ENCODE assay signal across 8 mouse cellular contexts in the genomic region with DNA sequence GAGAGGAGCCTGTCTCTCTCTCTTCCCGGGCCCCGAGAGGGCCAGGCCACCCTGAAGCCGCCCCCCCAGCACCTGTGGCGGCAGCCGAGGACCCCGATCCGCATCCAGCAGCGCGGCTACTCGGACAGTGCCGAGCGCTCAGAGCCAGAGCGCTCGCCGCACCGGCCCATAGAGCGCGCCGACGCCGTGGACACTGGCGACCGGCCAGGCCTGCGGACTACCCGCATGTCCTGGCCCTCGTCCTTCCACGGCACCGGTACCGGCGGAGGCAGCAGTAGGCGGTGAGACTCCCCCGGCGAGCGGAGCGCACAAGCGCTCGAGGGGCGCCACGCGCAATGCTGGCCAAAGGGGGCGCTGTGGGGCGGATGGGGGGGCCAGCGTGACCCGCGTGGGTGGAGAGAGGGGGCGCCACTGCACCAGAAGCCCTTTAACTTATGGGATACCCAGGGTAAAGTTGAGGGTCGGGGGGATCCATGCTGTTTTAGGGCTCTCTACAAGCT. TPM values are rescaled to one million over a fixed set of nuclear protein-coding genes. Genes with fewer than 3 reads are reported as not detected.
DNase-seq lines count a peak whose midpoint lies in the region; ATAC-seq and TF ChIP-seq lines count a peak whose summit lies in the region.

No protein-coding gene starts in this region.

- no peaks in the 10 kb centered on the region for H3K36me3 ChIP-seq in embryonic facial prominence, embryonic 12.5 days
- H3K36me3 ChIP-seq in hindbrain, embryonic 11.5 days (ENCODE audit: control insufficient read depth, insufficient read depth, low read length) = no peaks in the 10 kb centered on the region
- H3K36me3 ChIP-seq in limb, embryonic 11.5 days (ENCODE audit: control insufficient read depth, insufficient read depth, low read length) = no peaks in the 10 kb centered on the region
- H3K36me3 ChIP-seq in myocyte (ENCODE audit: control insufficient read depth, insufficient read depth) = no peaks in the 10 kb centered on the region

- peak overlapping the region; percentile 41 for H3K9ac ChIP-seq in embryonic facial prominence, embryonic 12.5 days
- H3K9ac ChIP-seq in hindbrain, embryonic 11.5 days (ENCODE audit: low read depth, low read length) = peak overlapping the region; percentile 37; the same call in 1 of the 2 replicates
- peak overlapping the region; percentile 40 for H3K9ac ChIP-seq in limb, embryonic 11.5 days (ENCODE audit: low read length)

- no peak for TF ChIP-seq POLR2A in cerebellum, adult 2 months (IDR thresholded peaks at IDR 0.05; ENCODE audit: borderline replicate concordance, insufficient read depth, low read length)
- TF ChIP-seq POLR2A in myocyte (IDR thresholded peaks at IDR 0.05; ENCODE audit: insufficient read length, low read depth) = no peak

- peak overlapping the region; percentile 93 for H3K4me2 ChIP-seq in embryonic facial prominence, embryonic 12.5 days (replicated peaks)
- H3K4me2 ChIP-seq in hindbrain, embryonic 11.5 days (replicated peaks; ENCODE audit: low read depth, low read length) = peak overlapping the region; percentile 64
- peak overlapping the region; percentile 87 for H3K4me2 ChIP-seq in limb, embryonic 11.5 days (ENCODE audit: low read depth, severe bottlenecking)
- peak overlapping the region; percentile 95 for H3K4me2 ChIP-seq in myocyte (ENCODE audit: low read depth)

- no peak overlapping the region for H3K27ac ChIP-seq in cerebellum, adult 2 months (ENCODE audit: insufficient read depth, low read length)
- no peak overlapping the region for H3K27ac ChIP-seq in embryonic facial prominence, embryonic 12.5 days
- no peak overlapping the region for H3K27ac ChIP-seq in hindbrain, embryonic 11.5 days (ENCODE audit: low read depth, low read length)
- H3K27ac ChIP-seq in limb, embryonic 11.5 days (replicated peaks; ENCODE audit: low read depth, low read length) = no peak overlapping the region

- peaks cover 10% of the 10 kb centered on the region; the same call in 1 of the 2 replicates for H3K4me1 ChIP-seq in cerebellum, adult 2 months (ENCODE audit: control insufficient read depth, insufficient read depth, low read length)
- H3K4me1 ChIP-seq in embryonic facial prominence, embryonic 12.5 days = peaks cover 48% of the 10 kb centered on the region
- H3K4me1 ChIP-seq in hindbrain, embryonic 11.5 days (replicated peaks; ENCODE audit: control insufficient read depth, insufficient read depth, low read length) = peaks cover 17% of the 10 kb centered on the region; the same call in 1 of the 2 replicates
- H3K4me1 ChIP-seq in limb, embryonic 11.5 days (ENCODE audit: control insufficient read depth, insufficient read depth, low read length) = peaks cover 39% of the 10 kb centered on the region

- TF ChIP-seq CTCF in cerebellum, adult 2 months (IDR thresholded peaks at IDR 0.05; ENCODE audit: borderline replicate concordance, insufficient read depth, low read depth, low read length) = peak; percentile 17; the same call in 1 of the 2 replicates

- H3K4me3 ChIP-seq in cerebellum, adult 2 months (replicated peaks; ENCODE audit: insufficient read depth, low read depth, low read length) = peak overlapping the region; percentile 43
- peak overlapping the region; percentile 45 for H3K4me3 ChIP-seq in embryonic facial prominence, embryonic 12.5 days
- peak overlapping the region; percentile 41 for H3K4me3 ChIP-seq in hindbrain, embryonic 11.5 days (ENCODE audit: low read depth, low read length)
- peak overlapping the region; percentile 42 for H3K4me3 ChIP-seq in limb, embryonic 11.5 days (ENCODE audit: low read depth, low read length)
- peak overlapping the region; percentile 34 for H3K4me3 ChIP-seq in myocyte

- WGBS in cerebellum, adult 2 months = 2% methylated on average over 46 of the region's 47 CpGs
- WGBS in embryonic facial prominence, embryonic 12.5 days = 2% methylated on average over 46 of the region's 47 CpGs
- WGBS in hindbrain, embryonic 11.5 days = under 1% methylated on average over 45 of the region's 47 CpGs
- under 1% methylated on average over 45 of the region's 47 CpGs for WGBS in limb, embryonic 11.5 days

- no peaks in the 10 kb centered on the region; the same call in 1 of the 2 replicates for H3K27me3 ChIP-seq in cerebellum, adult 2 months (ENCODE audit: control insufficient read depth, insufficient read depth, low read length)
- peaks cover 57% of the 10 kb centered on the region for H3K27me3 ChIP-seq in embryonic facial prominence, embryonic 12.5 days
- H3K27me3 ChIP-seq in hindbrain, embryonic 11.5 days (ENCODE audit: control insufficient read depth, insufficient read depth, low read length) = peaks cover 52% of the 10 kb centered on the region
- peaks cover 46% of the 10 kb centered on the region for H3K27me3 ChIP-seq in limb, embryonic 11.5 days (ENCODE audit: control insufficient read depth, insufficient read depth, low read length)
- no peaks in the 10 kb centered on the region for H3K27me3 ChIP-seq in myocyte (ENCODE audit: control insufficient read depth, insufficient read depth, insufficient read length)

- no peaks in the 10 kb centered on the region for H3K9me3 ChIP-seq in embryonic facial prominence, embryonic 12.5 days
- H3K9me3 ChIP-seq in hindbrain, embryonic 11.5 days (ENCODE audit: control insufficient read depth, low read length) = no peaks in the 10 kb centered on the region
- H3K9me3 ChIP-seq in limb, embryonic 11.5 days (ENCODE audit: control insufficient read depth, low read length) = no peaks in the 10 kb centered on the region; the same call in 1 of the 2 replicates

- no peaks in the 10 kb centered on the region for H3K79me2 ChIP-seq in myocyte (ENCODE audit: control insufficient read depth, insufficient read depth)

- H3ac ChIP-seq in myocyte (ENCODE audit: control insufficient read depth, insufficient read length) = peak overlapping the region; percentile 83

- no peak for DNase-seq in cerebellum, adult 2 months
- no peak for DNase-seq in cerebellum, adult 8-10 months
- peak; percentile 34 for DNase-seq in 3T3-L1 (ENCODE audit: low read depth, low spot score)
- peak; percentile 66 for DNase-seq in hindbrain, embryonic 11.5 days (ENCODE audit: low spot score)
- peak; percentile 71 for DNase-seq in limb, embryonic 11.5 days (ENCODE audit: low spot score)
- peak; percentile 58 for DNase-seq in thymus, postnatal 25 days

- ATAC-seq in embryonic facial prominence, embryonic 12.5 days (ENCODE audit: insufficient number of reproducible peaks, insufficient read depth, low FRiP score, low TSS enrichment) = no peak
- ATAC-seq in hindbrain, embryonic 11.5 days (ENCODE audit: low FRiP score) = no peak
- ATAC-seq in limb, embryonic 11.5 days (ENCODE audit: insufficient number of reproducible peaks, low FRiP score, low TSS enrichment, low read depth) = no peak

TF ChIP-seq in myocyte, 11 proteins besides CTCF, POLR2A, EP300 and RAD21:
- peak in 1 of 3 experiments; percentile 5 for TF ChIP-seq MYOG (IDR thresholded peaks at IDR 0.05; ENCODE audit: control insufficient read depth in 1 of 3, insufficient read depth in 1 of 3, insufficient read length in 2 of 3, low read depth in 2 of 3)
- no peak for TF ChIP-seq TCF3 (IDR thresholded peaks at IDR 0.05; ENCODE audit: insufficient read length, low read depth)

RNA-seq across cellular contexts. Expression of gene Pde4a, which starts 0.5 kb away (rescaled TPM):
- 51.2 and 57.4 TPM in 2 replicates for polyA plus RNA-seq in cerebellum, adult 2 months (2012; rRNA removed)
- polyA plus RNA-seq in embryonic facial prominence, embryonic 12.5 days (2016; fragmentation: Nextera tagmentation; extraction: Ambion mirVana) = 5.6 and 7.2 TPM in 2 replicates
- 5.2 and 5.7 TPM in 2 replicates for polyA plus RNA-seq in hindbrain, embryonic 11.5 days (2014; fragmentation: Nextera tagmentation; extraction: Ambion mirVana)
- polyA plus RNA-seq in limb, embryonic 11.5 days (2014; fragmentation: Nextera tagmentation; extraction: Ambion mirVana) = 3.3 and 5.3 TPM in 2 replicates
- 3.6 TPM for polyA plus RNA-seq in myocyte (2012; fragmentation: generic; extraction: Trizol)

RNA-seq across cellular contexts. Expression of gene Cdc37, which starts 16.2 kb away (rescaled TPM):
- 189 and 202 TPM in 2 replicates for polyA plus RNA-seq in cerebellum, adult 2 months (2012; rRNA removed)
- polyA plus RNA-seq in embryonic facial prominence, embryonic 12.5 days (2016; fragmentation: Nextera tagmentation; extraction: Ambion mirVana) = 335 and 342 TPM in 2 replicates
- 306 and 307 TPM in 2 replicates for polyA plus RNA-seq in hindbrain, embryonic 11.5 days (2014; fragmentation: Nextera tagmentation; extraction: Ambion mirVana)
- 407 and 424 TPM in 2 replicates for polyA plus RNA-seq in limb, embryonic 11.5 days (2014; fragmentation: Nextera tagmentation; extraction: Ambion mirVana)
- polyA plus RNA-seq in myocyte (2012; fragmentation: generic; extraction: Trizol) = 288 TPM

RNA-seq across cellular contexts. Expression of gene Tyk2, which starts 35.0 kb away (rescaled TPM):
- 17.2 and 17.9 TPM in 2 replicates for polyA plus RNA-seq in cerebellum, adult 2 months (2012; rRNA removed)
- polyA plus RNA-seq in embryonic facial prominence, embryonic 12.5 days (2016; fragmentation: Nextera tagmentation; extraction: Ambion mirVana) = 13.9 and 17.4 TPM in 2 replicates
- polyA plus RNA-seq in hindbrain, embryonic 11.5 days (2014; fragmentation: Nextera tagmentation; extraction: Ambion mirVana) = 6.9 and 8.0 TPM in 2 replicates
- 8.1 and 9.7 TPM in 2 replicates for polyA plus RNA-seq in limb, embryonic 11.5 days (2014; fragmentation: Nextera tagmentation; extraction: Ambion mirVana)
- polyA plus RNA-seq in myocyte (2012; fragmentation: generic; extraction: Trizol) = 11.4 TPM

Comparison
In these comparisons a context has a peak if more than half of its experiments do, and no peak if none do; other contexts are left out.
1. DNase-seq: peak in 3T3-L1 (single experiment), hindbrain, embryonic 11.5 days (single experiment), limb, embryonic 11.5 days (single experiment) and thymus, postnatal 25 days (single experiment); none in cerebellum, adult 2 months (0 of 2) and cerebellum, adult 8-10 months (single experiment).
2. Peak in every context shown above with its lines, with median percentiles within 50 percentile points of each other: H3K4me3 ChIP-seq, H3K4me2 ChIP-seq and H3K9ac ChIP-seq.